Mouse (Mus musculus) hindbrain, embryonic 15.5 days (tissue): Measurements from ENCODE around the gene Hs2st1. TPM values are rescaled to one million over a fixed set of nuclear protein-coding genes. Genes with fewer than 3 reads are reported as not detected.

Experiments used
- ATAC-seq: fragments of 200-750 bp; cut with Nextera tagmentation; 2 replicates; pipeline ENCODE4 v1.8.0; 2017; ENCODE audit warnings: low read depth, moderate number of reproducible peaks, moderate TSS enrichment; ENCODE audit not compliant: low FRiP score
- H3K27ac ChIP-seq: fragments of 300-500 bp; sonication (generic); replicated peaks from 2 replicates; pipeline ENCODE4 v1.5.1; 2015; ENCODE audit warnings: mild to moderate bottlenecking, inconsistent platforms
- H3K27me3 ChIP-seq: fragments of 300-500 bp; sonication (generic); 2 replicates; pipeline ENCODE4 v1.6.1; 2015; ENCODE audit warnings: control low read depth, inconsistent platforms
- H3K36me3 ChIP-seq: fragments of 300-500 bp; sonication (generic); 2 replicates; pipeline ENCODE4 v1.6.1; 2015; ENCODE audit warnings: control low read depth, inconsistent platforms
- H3K4me1 ChIP-seq: fragments of 300-500 bp; sonication (generic); replicated peaks from 2 replicates; pipeline ENCODE4 v1.6.1; 2015; ENCODE audit warnings: control low read depth, inconsistent platforms
- H3K4me2 ChIP-seq: fragments of 300-500 bp; sonication (generic); 2 replicates; pipeline ENCODE4 v1.6.1; 2015; ENCODE audit warnings: moderate library complexity, mild to moderate bottlenecking, inconsistent platforms
- H3K4me3 ChIP-seq: fragments of 300-500 bp; sonication (generic); 2 replicates; pipeline ENCODE4 v1.5.1; 2015; ENCODE audit warnings: mild to moderate bottlenecking, inconsistent platforms
- H3K9ac ChIP-seq: fragments of 300-500 bp; sonication (generic); 2 replicates; pipeline ENCODE4 v1.6.1; 2015; ENCODE audit warnings: inconsistent platforms
- H3K9me3 ChIP-seq: fragments of 300-500 bp; sonication (generic); 2 replicates; pipeline ENCODE4 v1.6.1; 2016; ENCODE audit warnings: control low read depth, inconsistent platforms
- WGBS: fragments of 180-500 bp; shearing (Covaris S2); methylation state at CpG from one replicate; pipeline ENCODE4 v1.1.7; 2015; 5-methylcytosine and 5-hydroxymethylcytosine counted together
- polyA plus RNA-seq: library from polyadenylated mRNA; unstranded; fragments of >200 nt; fragmentation: Nextera tagmentation; extraction: Ambion mirVana; gene quantifications from 2 replicates; pipeline ENCODE4 v1.2.1, GENCODE M21; 2015

The Hs2st1 gene
- 14.4 and 14.6 TPM in 2 replicates for polyA plus RNA-seq

DNA sequence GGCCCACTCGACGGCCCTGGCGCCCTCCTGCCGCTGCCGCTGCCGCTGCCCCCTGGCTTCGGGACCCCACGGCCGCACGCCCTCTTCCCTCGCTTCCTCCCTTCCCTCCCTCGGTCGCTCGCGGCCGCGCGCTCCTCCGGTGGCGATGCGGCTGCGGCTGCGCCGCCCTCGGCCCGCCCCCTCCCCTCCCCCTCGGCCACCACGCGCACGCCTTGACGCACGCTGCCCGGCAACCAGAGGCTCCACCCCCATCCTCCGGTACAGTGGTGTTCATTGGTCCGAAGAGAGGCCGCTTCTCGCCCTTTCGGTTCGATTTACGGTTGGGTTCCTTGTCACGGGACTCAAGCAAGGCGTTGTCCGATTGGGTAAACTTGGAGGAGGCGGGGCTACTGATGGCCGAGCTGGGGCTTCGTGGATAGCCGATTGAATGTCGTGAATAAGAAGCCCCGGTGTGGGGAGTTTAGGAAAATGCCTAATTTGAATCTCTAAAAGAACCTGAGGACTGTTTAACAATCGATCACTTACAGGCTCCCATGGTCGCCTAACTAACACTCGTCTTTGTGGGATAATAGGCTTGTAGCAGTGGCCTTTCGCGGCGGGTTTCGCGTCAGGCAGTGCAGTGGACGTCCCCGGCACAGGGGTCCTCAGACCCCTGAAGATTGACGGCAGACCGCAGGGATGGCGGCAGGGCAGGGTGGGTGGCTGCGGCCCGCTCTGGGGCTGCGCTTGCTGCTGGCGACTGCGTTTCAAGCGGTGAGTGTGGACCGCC, at the start of gene Hs2st1, which contains the start of gene Selenof:
Hs2st1 (minus strand) TSS at position 135 of the 769 bp plus-strand sequence.
Selenof (plus strand) TSS at position 258 of the 769 bp plus-strand sequence.
- peak within 1 kb of the TSS; percentile 68 for H3K4me2 ChIP-seq
- peak within 1 kb of the TSS; percentile 81 for H3K4me3 ChIP-seq
- H3K9ac ChIP-seq: peak within 1 kb of the TSS; percentile 96
- peak; percentile 98 for ATAC-seq
- no peaks in the 10 kb centered on the region for H3K36me3 ChIP-seq
- peak within 1 kb of the TSS; percentile 98 for H3K27ac ChIP-seq
- no peaks in the 10 kb centered on the region for H3K9me3 ChIP-seq
- no peaks in the 10 kb centered on the region for H3K27me3 ChIP-seq
- under 1% methylated on average over 67 of the region's 69 CpGs for WGBS
- H3K4me1 ChIP-seq: peaks cover 38% of the 10 kb centered on the region

GRCm38 (mm10) chr3:144617633-144618180, 47.7 kb upstream of the Hs2st1 start:
- no peak overlapping the region for H3K27ac ChIP-seq
- WGBS: 87% methylated on average over 10 of the region's 10 CpGs
- ATAC-seq: no peak

GRCm38 (mm10) chr3:144616654-144617425, 46.9 kb upstream of the Hs2st1 start:
- Histone ChIP-seq H3K4me3 (no peak overlapping the region), H3K27ac (peak overlapping the region; percentile 44; the same call in 1 of the 2 replicates), H3K27me3 (no peaks in the 10 kb centered on the region), H3K9ac (no peak overlapping the region), H3K4me2 (no peak overlapping the region), H3K36me3 (no peaks in the 10 kb centered on the region), H3K9me3 (no peaks in the 10 kb centered on the region), H3K4me1 (peaks cover 7% of the 10 kb centered on the region)
- ATAC-seq: peak; percentile 92
- WGBS: 35% methylated on average over 8 of the region's 8 CpGs

More at GRCm38 (mm10) chr3:144617633-144618180, 47.7 kb upstream of the Hs2st1 start:
- Histone ChIP-seq H3K27me3 (no peaks in the 10 kb centered on the region), H3K36me3 (no peaks in the 10 kb centered on the region), H3K4me3 (no peak overlapping the region), H3K9me3 (no peaks in the 10 kb centered on the region), H3K4me2 (no peak overlapping the region), H3K4me1 (peaks cover 4% of the 10 kb centered on the region), H3K9ac (no peak overlapping the region)

DNA sequence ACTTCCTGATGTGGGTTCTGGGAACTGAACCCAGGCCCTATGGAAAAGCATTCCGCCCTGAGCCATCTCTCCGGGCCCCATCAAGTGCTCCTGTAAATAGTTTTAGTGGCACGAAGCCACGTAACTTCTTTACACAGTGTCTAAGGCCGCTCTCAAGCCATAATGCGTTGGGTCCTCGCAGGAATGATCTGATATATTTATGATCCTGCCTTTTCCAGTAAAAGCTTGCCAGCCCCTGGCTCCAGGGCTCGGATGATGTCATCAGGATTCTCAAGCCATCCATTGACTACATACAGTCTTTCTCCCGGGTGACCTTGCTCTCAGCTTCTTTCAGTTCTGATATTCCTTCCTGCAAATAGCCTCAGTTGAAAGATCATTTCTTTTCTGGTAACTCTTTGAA, 45.5 kb upstream of the Hs2st1 start:
- Histone ChIP-seq H3K9me3 (no peaks in the 10 kb centered on the region), H3K27me3 (no peaks in the 10 kb centered on the region), H3K4me2 (no peak overlapping the region), H3K36me3 (no peaks in the 10 kb centered on the region), H3K4me3 (no peak overlapping the region), H3K27ac (no peak overlapping the region), H3K9ac (no peak overlapping the region), H3K4me1 (peaks cover 13% of the 10 kb centered on the region)
- no peak for ATAC-seq
- 84% methylated on average over 9 of the region's 9 CpGs for WGBS

- Histone ChIP-seq H3K9me3 (no peaks in the 10 kb centered on the region), H3K27me3 (no peaks in the 10 kb centered on the region), H3K4me2 (no peak overlapping the region), H3K27ac (no peak overlapping the region), H3K9ac (no peak overlapping the region), H3K4me3 (no peak overlapping the region), H3K4me1 (peaks cover 13% of the 10 kb centered on the region), H3K36me3 (no peaks in the 10 kb centered on the region)
- WGBS: 80% methylated on average over 10 of the region's 10 CpGs
- no peak for ATAC-seq
These were observed 44.7 kb upstream of the Hs2st1 start for GRCm38 (mm10) chr3:144614698-144615097.

GRCm38 (mm10) chr3:144614277-144614676, 44.3 kb upstream of the Hs2st1 start:
- WGBS: 84% methylated on average over 6 of the region's 6 CpGs
- no peak for ATAC-seq
- Histone ChIP-seq H3K9ac (no peak overlapping the region), H3K4me2 (no peak overlapping the region), H3K4me1 (peaks cover 13% of the 10 kb centered on the region), H3K27me3 (no peaks in the 10 kb centered on the region), H3K27ac (no peak overlapping the region), H3K9me3 (no peaks in the 10 kb centered on the region), H3K36me3 (no peaks in the 10 kb centered on the region), H3K4me3 (no peak overlapping the region)

GRCm38 (mm10) chr3:144612382-144612781, 42.4 kb upstream of the Hs2st1 start:
- Histone ChIP-seq H3K36me3 (no peaks in the 10 kb centered on the region), H3K27ac (no peak overlapping the region), H3K9me3 (no peaks in the 10 kb centered on the region), H3K4me2 (no peak overlapping the region), H3K27me3 (no peaks in the 10 kb centered on the region), H3K4me1 (peaks cover 13% of the 10 kb centered on the region), H3K4me3 (no peak overlapping the region), H3K9ac (no peak overlapping the region)
- 69% methylated on average over 6 of the region's 6 CpGs for WGBS
- ATAC-seq: no peak

- H3K4me3 ChIP-seq: no peak overlapping the region
- H3K27ac ChIP-seq: no peak overlapping the region
- peaks cover 11% of the 10 kb centered on the region for H3K4me1 ChIP-seq
- 48% methylated on average over 8 of the region's 8 CpGs for WGBS
- H3K9me3 ChIP-seq: no peaks in the 10 kb centered on the region
- no peak overlapping the region for H3K4me2 ChIP-seq
- H3K36me3 ChIP-seq: no peaks in the 10 kb centered on the region
- H3K9ac ChIP-seq: no peak overlapping the region
- H3K27me3 ChIP-seq: no peaks in the 10 kb centered on the region
- ATAC-seq: peak; percentile 24; the same call in 1 of the 2 replicates
These were observed 41.8 kb upstream of the Hs2st1 start for GRCm38 (mm10) chr3:144611626-144612271.

GRCm38 (mm10) chr3:144610759-144611158, 40.8 kb upstream of the Hs2st1 start:
- H3K9ac ChIP-seq: no peak overlapping the region
- no peak overlapping the region for H3K27ac ChIP-seq
- ATAC-seq: no peak
- no peaks in the 10 kb centered on the region for H3K36me3 ChIP-seq
- WGBS: 46% methylated on average over 5 of the region's 5 CpGs
- H3K4me3 ChIP-seq: no peak overlapping the region
- peaks cover 9% of the 10 kb centered on the region for H3K4me1 ChIP-seq
- no peaks in the 10 kb centered on the region for H3K27me3 ChIP-seq
- no peak overlapping the region for H3K4me2 ChIP-seq
- no peaks in the 10 kb centered on the region for H3K9me3 ChIP-seq

DNA sequence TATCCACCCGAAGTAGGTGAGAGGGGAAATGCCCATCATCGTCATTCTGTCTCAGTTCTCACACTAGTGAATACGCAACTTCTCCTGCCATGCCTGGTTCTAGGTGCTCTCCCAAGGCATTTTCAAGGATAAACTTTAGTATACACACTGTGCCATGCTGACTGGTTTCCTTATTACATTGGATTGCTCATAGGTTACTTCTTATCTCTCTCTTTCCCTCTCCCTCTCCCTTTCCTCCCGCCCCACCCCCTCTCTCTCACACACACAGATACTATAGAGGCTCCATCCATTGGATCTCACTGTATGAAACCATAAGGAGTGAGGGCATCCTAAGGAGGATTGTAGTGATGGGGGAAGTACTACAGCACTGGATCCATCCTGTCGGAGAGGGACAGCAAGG, 38.1 kb upstream of the Hs2st1 start:
- no peak for ATAC-seq

GRCm38 (mm10) chr3:144606449-144606848, 36.5 kb upstream of the Hs2st1 start:
- H3K4me2 ChIP-seq: no peak overlapping the region
- ATAC-seq: no peak
- WGBS: 65% methylated on average over 4 of the region's 4 CpGs
- peaks cover 3% of the 10 kb centered on the region for H3K4me1 ChIP-seq
- no peaks in the 10 kb centered on the region for H3K9me3 ChIP-seq
- H3K4me3 ChIP-seq: no peak overlapping the region
- H3K27me3 ChIP-seq: no peaks in the 10 kb centered on the region
- H3K27ac ChIP-seq: no peak overlapping the region
- no peaks in the 10 kb centered on the region for H3K36me3 ChIP-seq
- no peak overlapping the region for H3K9ac ChIP-seq

More for the DNA sequence above, 38.1 kb upstream of the Hs2st1 start:
- Histone ChIP-seq H3K36me3 (no peaks in the 10 kb centered on the region), H3K4me1 (peaks cover 9% of the 10 kb centered on the region), H3K9ac (no peak overlapping the region), H3K27me3 (no peaks in the 10 kb centered on the region), H3K4me3 (no peak overlapping the region), H3K27ac (no peak overlapping the region), H3K4me2 (no peak overlapping the region), H3K9me3 (no peaks in the 10 kb centered on the region)
- 92% methylated on average over 5 of the region's 5 CpGs for WGBS
